Mouse (Mus musculus) neural tube, embryonic 15.5 days (tissue): Measurements from ENCODE around the gene Hist1h2bc. TPM values are rescaled to one million over a fixed set of nuclear protein-coding genes. Genes with fewer than 3 reads are reported as not detected.

Experiments
- ATAC-seq: fragments of 200-750 bp; cut with Nextera tagmentation; 2 replicates; pipeline ENCODE4 v1.8.0; 2017; ENCODE audit warnings: mild to moderate bottlenecking, moderate TSS enrichment, moderate library complexity; ENCODE audit not compliant: low FRiP score
- H3K27ac ChIP-seq: fragments of 300-500 bp; sonication (generic); replicated peaks from 2 replicates; pipeline ENCODE4 v1.5.1; 2015; ENCODE audit warnings: mild to moderate bottlenecking, inconsistent platforms
- H3K27me3 ChIP-seq: fragments of 300-500 bp; sonication (generic); replicated peaks from 2 replicates; pipeline ENCODE4 v1.6.1; 2015; ENCODE audit warnings: inconsistent platforms
- H3K36me3 ChIP-seq: fragments of 300-500 bp; sonication (generic); 2 replicates; pipeline ENCODE4 v1.6.1; 2015; ENCODE audit warnings: inconsistent platforms
- H3K4me1 ChIP-seq: fragments of 300-500 bp; sonication (generic); 2 replicates; pipeline ENCODE4 v1.6.1; 2015; ENCODE audit warnings: inconsistent platforms
- H3K4me2 ChIP-seq: fragments of 300-500 bp; sonication (generic); 2 replicates; pipeline ENCODE4 v1.6.1; 2015; ENCODE audit warnings: inconsistent platforms, mild to moderate bottlenecking, moderate library complexity
- H3K4me3 ChIP-seq: fragments of 300-500 bp; sonication (generic); replicated peaks from 2 replicates; pipeline ENCODE4 v1.5.1; 2015; ENCODE audit warnings: mild to moderate bottlenecking, inconsistent platforms
- H3K9ac ChIP-seq: fragments of 300-500 bp; sonication (generic); replicated peaks from 2 replicates; pipeline ENCODE4 v1.6.1; 2015; ENCODE audit warnings: mild to moderate bottlenecking, inconsistent platforms
- H3K9me3 ChIP-seq: fragments of 300-500 bp; sonication (generic); replicated peaks from 2 replicates; pipeline ENCODE4 v1.6.1; 2016; ENCODE audit warnings: inconsistent platforms
- WGBS: fragments of 180-500 bp; shearing (Covaris S2); methylation state at CpG from one replicate; pipeline ENCODE4 v1.1.7; 2015; ENCODE audit warnings: mixed read lengths; 5-methylcytosine and 5-hydroxymethylcytosine counted together
- polyA plus RNA-seq: library from polyadenylated mRNA; unstranded; fragments of >200 nt; fragmentation: Nextera tagmentation; extraction: Ambion mirVana; gene quantifications from 2 replicates; pipeline ENCODE4 v1.2.1, GENCODE M21; 2015

Gene Hist1h2bc
- polyA plus RNA-seq, 1 experiment from 2014 or later, result 18.4 TPM

DNA sequence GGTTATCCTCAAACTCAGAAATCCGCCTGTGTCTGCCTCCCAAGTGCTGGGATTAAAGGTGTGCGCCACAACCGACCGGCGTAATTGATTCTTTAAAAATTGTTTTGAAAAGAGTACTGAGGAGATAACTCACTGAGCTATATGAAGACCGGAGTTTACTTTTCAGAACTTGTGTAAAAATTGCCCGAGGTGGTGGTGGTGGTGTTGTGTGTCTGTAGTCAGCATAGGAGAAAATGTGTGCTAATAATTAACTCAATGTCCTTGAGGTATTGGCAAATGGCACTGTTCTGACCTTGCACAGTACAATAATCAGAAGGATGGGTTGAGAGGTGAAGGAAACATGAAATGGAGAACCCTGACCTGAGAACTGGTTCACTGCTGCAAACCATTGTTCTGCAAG is 3.9 kb downstream of the Hist1h2bc start:
- 93% methylated on average over 7 of the region's 7 CpGs for WGBS

DNA sequence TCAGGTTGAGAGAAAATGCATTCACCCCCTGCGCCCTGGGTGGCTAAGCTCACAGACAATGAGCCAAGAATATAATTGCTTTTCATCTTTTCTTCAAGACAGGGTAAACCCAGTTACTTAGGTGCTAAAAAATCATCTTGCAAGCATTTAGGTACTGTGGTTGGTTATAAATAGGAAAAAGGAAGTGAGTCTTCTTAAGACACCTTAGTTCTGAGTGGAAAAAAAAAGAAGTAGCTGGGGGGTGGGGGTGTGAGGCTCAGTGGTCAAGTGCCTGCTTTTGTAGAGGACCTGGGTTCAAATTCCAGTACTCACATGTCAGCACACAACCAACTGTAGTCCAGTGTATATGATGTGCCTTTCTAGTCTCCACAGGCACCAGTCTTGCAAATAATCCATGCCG is 5.0 kb downstream of the Hist1h2bc start:
- no peak for ATAC-seq
- 96% methylated on average over 2 of the region's 2 CpGs for WGBS

More for the DNA sequence above, 3.9 kb downstream of the Hist1h2bc start:
- no peak for ATAC-seq
- H3K27me3 ChIP-seq, result no peaks in the 10 kb centered on the region
- H3K9ac ChIP-seq, result no peak overlapping the region
- H3K4me3 ChIP-seq, result no peak overlapping the region
- H3K36me3 ChIP-seq, result no peaks in the 10 kb centered on the region
- H3K9me3 ChIP-seq, result no peaks in the 10 kb centered on the region
- peaks cover 17% of the 10 kb centered on the region for H3K4me1 ChIP-seq
- no peak overlapping the region for H3K27ac ChIP-seq
- H3K4me2 ChIP-seq, result no peak overlapping the region

DNA sequence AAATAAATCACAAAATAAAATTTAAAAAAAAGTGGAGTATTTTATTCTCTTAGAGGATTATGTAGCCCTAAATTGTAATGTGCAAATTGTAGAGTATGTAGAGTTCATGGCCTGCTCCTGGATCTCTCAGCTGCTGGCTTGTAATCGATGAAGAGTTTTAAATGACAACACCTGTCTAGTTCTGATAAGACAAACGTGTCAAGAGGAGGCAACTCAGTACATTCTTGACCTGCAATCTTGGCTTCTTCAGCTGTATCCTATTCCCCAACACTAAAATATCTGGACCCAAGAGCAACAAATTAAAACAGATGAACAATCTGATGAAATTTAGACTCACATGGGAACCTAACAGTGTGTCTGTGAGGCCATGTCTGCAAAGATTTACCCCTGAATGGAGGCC is 5.5 kb downstream of the Hist1h2bc start:
- Histone ChIP-seq H3K27ac (no peak overlapping the region), H3K27me3 (no peaks in the 10 kb centered on the region), H3K9me3 (no peaks in the 10 kb centered on the region), H3K4me1 (peaks cover 14% of the 10 kb centered on the region), H3K9ac (no peak overlapping the region), H3K4me3 (no peak overlapping the region), H3K4me2 (no peak overlapping the region), H3K36me3 (no peaks in the 10 kb centered on the region)
- WGBS, result 74% methylated on average over 2 of the region's 2 CpGs
- no peak for ATAC-seq

More for the DNA sequence above, 5.0 kb downstream of the Hist1h2bc start:
- H3K9ac ChIP-seq, result no peak overlapping the region
- no peaks in the 10 kb centered on the region for H3K36me3 ChIP-seq
- peaks cover 14% of the 10 kb centered on the region for H3K4me1 ChIP-seq
- no peak overlapping the region for H3K27ac ChIP-seq
- no peaks in the 10 kb centered on the region for H3K27me3 ChIP-seq
- H3K4me3 ChIP-seq, result no peak overlapping the region
- no peak overlapping the region for H3K4me2 ChIP-seq
- H3K9me3 ChIP-seq, result no peaks in the 10 kb centered on the region

DNA sequence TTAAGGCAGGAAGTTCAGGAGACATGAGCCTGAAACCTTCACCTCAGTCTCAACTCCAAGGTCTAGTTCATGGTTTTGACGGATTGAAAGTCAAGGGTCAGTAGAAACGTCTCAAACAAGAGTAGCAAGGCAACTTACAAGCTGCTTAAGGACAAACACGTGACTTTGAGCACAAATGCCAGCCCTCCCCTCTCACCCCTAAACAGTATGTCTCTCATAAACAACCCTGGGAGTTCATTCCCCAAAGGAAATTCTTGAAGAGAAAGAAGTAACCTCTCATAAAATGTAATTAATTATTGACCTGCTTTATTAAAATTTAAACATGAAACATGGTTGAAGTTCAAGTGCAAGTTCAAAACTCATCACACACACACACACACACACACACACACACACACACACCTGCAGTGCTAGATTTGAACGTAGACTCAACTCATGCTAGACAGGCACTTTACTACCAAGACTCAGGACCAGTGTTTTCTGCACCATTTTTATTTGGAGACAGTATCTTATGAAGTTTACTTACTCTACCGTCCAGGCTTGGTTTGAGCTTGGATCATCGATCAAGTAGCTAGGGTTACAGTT is 9.9 kb downstream of the Hist1h2bc start:
- Histone ChIP-seq H3K4me2 (no peak overlapping the region), H3K9me3 (no peaks in the 10 kb centered on the region), H3K27ac (no peak overlapping the region), H3K4me3 (no peak overlapping the region), H3K4me1 (peaks cover 11% of the 10 kb centered on the region; the same call in 1 of the 2 replicates), H3K36me3 (no peaks in the 10 kb centered on the region), H3K9ac (no peak overlapping the region), H3K27me3 (no peaks in the 10 kb centered on the region)
- no peak for ATAC-seq
- 90% methylated on average over 6 of the region's 6 CpGs for WGBS

DNA sequence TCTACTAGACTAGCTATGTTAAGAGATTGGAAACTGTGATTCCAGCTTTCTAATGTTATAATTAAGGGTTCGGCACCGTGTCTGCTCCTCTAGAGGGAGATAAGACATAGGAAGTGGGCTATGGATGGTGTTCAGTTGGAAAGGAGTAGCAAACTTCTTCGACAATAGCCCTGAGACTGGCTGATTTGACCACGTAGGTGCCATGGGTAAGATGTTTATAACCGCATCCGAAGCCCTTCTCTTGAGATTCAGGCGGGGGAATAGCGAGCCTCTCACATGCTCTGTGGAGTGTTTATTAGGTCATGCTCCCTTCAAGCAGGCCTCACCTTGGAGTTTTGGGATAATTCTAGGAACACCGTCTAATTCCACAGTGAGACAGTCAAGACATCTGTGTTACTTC is 11.0 kb downstream of the Hist1h2bc start:
- no peaks in the 10 kb centered on the region for H3K36me3 ChIP-seq
- H3K27me3 ChIP-seq, result no peaks in the 10 kb centered on the region
- 94% methylated on average over 9 of the region's 9 CpGs for WGBS
- H3K4me2 ChIP-seq, result no peak overlapping the region
- no peak overlapping the region for H3K4me3 ChIP-seq
- H3K4me1 ChIP-seq, result peaks cover 14% of the 10 kb centered on the region; the same call in 1 of the 2 replicates
- no peak overlapping the region for H3K9ac ChIP-seq
- ATAC-seq, result no peak
- no peaks in the 10 kb centered on the region for H3K9me3 ChIP-seq
- H3K27ac ChIP-seq, result no peak overlapping the region

DNA sequence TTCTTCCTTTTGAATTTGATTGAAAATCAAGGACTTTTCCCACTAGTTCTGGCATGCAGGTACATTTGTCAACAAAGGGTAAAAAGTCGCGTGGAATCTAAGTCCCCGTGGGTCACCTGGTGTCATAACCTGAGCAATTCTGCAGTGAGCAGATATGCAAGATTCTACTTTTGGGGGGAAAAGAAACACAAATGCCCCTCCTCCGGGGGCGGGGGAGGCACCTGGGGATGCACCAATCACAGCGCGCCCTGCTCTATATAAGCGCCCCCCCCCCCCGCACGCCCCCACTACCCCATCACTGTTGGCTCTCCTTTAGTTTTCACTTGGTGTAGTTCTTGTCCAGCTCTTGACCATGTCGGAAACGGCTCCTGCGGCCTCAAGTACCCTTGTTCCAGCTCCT is 11.5 kb downstream of the Hist1h2bc start, which contains the start of gene Hist1h1t:
Hist1h1t (plus strand) TSS at position 301 of the 400 bp plus-strand sequence.
- Histone ChIP-seq H3K36me3 (no peaks in the 10 kb centered on the region), H3K27ac (no peak within 1 kb of the TSS), H3K4me2 (no peak within 1 kb of the TSS), H3K27me3 (no peaks in the 10 kb centered on the region), H3K9ac (no peak within 1 kb of the TSS), H3K4me1 (peaks cover 14% of the 10 kb centered on the region; the same call in 1 of the 2 replicates), H3K4me3 (no peak within 1 kb of the TSS), H3K9me3 (no peaks in the 10 kb centered on the region)
- WGBS, result 54% methylated on average over 10 of the region's 13 CpGs
- no peak for ATAC-seq

DNA sequence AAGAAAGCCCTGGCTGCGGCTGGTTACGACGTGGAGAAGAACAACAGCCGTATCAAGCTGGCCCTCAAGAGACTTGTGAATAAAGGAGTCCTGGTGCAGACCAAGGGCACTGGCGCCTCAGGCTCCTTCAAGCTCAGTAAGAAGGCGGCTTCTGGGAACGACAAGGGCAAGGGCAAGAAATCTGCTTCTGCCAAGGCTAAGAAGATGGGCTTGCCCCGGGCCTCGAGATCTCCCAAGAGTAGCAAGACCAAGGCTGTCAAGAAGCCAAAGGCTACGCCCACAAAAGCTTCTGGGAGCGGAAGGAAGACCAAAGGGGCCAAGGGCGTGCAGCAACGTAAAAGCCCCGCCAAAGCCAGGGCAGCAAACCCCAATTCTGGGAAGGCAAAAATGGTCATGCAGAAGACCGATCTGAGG is 12.1 kb downstream of the Hist1h2bc start:
- Histone ChIP-seq H3K4me3 (no peak overlapping the region), H3K27me3 (no peaks in the 10 kb centered on the region), H3K4me2 (no peak overlapping the region), H3K9me3 (no peaks in the 10 kb centered on the region), H3K4me1 (peaks cover 14% of the 10 kb centered on the region; the same call in 1 of the 2 replicates), H3K9ac (no peak overlapping the region), H3K36me3 (no peaks in the 10 kb centered on the region), H3K27ac (no peak overlapping the region)
- ATAC-seq, result no peak
- WGBS, result 61% methylated on average over 15 of the region's 15 CpGs

DNA sequence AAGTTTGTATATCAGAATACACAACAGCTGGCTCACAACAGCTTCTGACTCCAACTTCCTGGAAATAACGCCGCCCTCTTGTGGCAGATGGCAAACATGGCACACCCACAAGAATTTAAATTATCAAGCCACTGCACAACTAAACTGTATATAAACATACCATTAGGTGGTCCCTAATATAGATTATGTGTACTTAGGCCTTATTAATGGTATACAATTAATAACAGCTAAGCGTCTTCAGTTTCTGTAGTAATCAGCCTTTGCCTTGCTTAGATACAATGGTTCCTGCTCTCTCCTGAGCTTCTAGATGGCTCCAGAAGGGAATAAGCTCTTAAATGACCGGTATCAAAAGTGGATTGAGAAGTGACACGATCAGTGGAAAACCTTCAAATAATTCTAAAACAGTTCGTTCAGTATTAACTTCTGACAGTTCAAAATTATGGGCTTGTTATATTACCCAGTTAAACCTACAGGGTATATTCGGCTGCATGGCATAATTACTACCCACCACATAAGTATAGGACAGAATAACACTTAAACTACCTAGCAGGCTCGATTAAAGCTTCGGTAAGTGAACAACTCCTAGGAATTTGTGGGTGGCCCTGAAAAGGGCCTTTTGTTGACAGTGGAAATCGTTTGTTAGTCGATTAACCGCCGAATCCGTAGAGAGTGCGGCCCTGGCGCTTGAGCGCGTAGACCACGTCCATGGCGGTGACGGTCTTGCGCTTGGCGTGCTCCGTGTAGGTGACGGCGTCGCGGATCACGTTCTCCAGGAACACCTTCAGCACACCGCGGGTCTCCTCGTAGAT is 13.7 kb downstream of the Hist1h2bc start:
- peak; percentile 84 for ATAC-seq
- under 1% methylated on average over 25 of the region's 32 CpGs for WGBS
- Histone ChIP-seq H3K36me3 (no peaks in the 10 kb centered on the region), H3K4me2 (peak overlapping the region; percentile 60), H3K9me3 (no peaks in the 10 kb centered on the region), H3K4me1 (peaks cover 14% of the 10 kb centered on the region; the same call in 1 of the 2 replicates), H3K27ac (peak overlapping the region; percentile 79), H3K27me3 (no peaks in the 10 kb centered on the region), H3K9ac (peak overlapping the region; percentile 47), H3K4me3 (peak overlapping the region; percentile 40)

DNA sequence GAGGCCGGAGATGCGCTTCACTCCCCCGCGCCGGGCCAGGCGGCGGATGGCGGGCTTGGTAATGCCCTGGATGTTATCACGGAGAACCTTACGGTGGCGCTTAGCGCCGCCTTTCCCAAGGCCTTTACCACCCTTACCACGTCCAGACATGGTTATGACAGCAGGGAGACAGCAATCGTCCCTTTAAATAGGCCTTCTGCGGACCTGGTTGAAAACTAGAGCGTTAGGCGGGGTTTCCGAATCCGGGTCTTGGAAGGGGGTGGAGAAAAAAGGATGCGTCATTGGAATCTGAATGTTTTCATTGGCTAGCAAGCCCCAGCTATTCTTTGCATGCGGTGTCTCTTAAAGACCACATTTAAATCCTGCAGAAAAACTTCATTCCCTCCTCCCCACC is 14.3 kb downstream of the Hist1h2bc start, which contains the start of gene Hist1h4c:
Hist1h4c (minus strand) TSS at position 155 of the 394 bp plus-strand sequence.
- H3K36me3 ChIP-seq, result no peaks in the 10 kb centered on the region
- H3K4me2 ChIP-seq, result peak within 1 kb of the TSS; percentile 60
- WGBS, result 0% methylated on average over 19 of the region's 22 CpGs
- peak within 1 kb of the TSS; percentile 40 for H3K4me3 ChIP-seq
- peaks cover 14% of the 10 kb centered on the region; the same call in 1 of the 2 replicates for H3K4me1 ChIP-seq
- ATAC-seq, result peak; percentile 96
- peak within 1 kb of the TSS; percentile 79 for H3K27ac ChIP-seq
- peak within 1 kb of the TSS; percentile 47 for H3K9ac ChIP-seq
- H3K27me3 ChIP-seq, result no peaks in the 10 kb centered on the region
- no peaks in the 10 kb centered on the region for H3K9me3 ChIP-seq

DNA sequence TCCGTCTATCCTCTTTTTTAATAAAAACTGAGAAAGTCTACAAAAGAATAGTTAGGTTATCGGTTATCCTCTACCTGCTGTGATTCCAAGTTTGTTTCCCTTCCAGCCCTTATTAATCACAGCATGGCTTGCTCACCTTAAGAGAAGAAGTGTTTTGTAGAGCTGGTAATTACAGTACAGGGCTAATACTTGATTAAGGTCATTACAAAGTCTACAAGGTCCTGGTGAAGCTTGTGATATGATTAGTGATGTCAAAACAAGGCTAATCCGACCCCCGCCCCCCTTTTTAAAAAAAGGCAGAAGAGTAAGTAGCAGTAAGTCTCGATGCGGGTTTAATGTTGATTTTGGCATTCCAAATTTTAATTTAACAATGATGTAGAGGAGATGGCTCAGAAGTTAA is 15.0 kb downstream of the Hist1h2bc start:
- Histone ChIP-seq H3K4me1 (peaks cover 14% of the 10 kb centered on the region; the same call in 1 of the 2 replicates), H3K4me3 (no peak overlapping the region), H3K9me3 (no peaks in the 10 kb centered on the region), H3K9ac (peak overlapping the region; percentile 47; the same call in 1 of the 2 replicates), H3K27me3 (no peaks in the 10 kb centered on the region), H3K27ac (peak overlapping the region; percentile 79), H3K36me3 (no peaks in the 10 kb centered on the region), H3K4me2 (peak overlapping the region; percentile 60)
- 76% methylated on average over 6 of the region's 6 CpGs for WGBS
- ATAC-seq, result no peak

DNA sequence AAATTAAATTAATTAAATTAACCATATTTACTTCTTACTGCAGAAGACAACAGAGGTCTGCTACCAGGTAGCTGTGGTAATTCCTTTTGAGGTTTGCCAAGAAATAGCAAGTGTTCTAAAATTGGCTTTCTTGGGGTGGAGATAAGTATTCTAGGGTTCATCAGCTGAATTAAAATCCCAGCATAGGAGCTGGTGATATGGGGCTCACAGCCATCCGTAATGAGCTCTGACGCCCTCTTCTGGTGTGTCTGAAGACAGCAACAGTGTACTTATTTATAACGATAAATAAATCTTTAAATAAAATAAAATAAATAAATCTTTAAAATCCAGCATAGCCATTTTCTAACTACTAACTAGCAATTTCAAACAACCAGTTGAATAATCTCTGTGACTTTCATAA is 15.8 kb downstream of the Hist1h2bc start:
- no peak for ATAC-seq
- Histone ChIP-seq H3K4me3 (no peak overlapping the region), H3K4me2 (no peak overlapping the region), H3K27ac (no peak overlapping the region), H3K9ac (no peak overlapping the region), H3K27me3 (no peaks in the 10 kb centered on the region), H3K36me3 (no peaks in the 10 kb centered on the region), H3K4me1 (peaks cover 14% of the 10 kb centered on the region; the same call in 1 of the 2 replicates), H3K9me3 (no peaks in the 10 kb centered on the region)
- WGBS, result 67% methylated on average over 3 of the region's 3 CpGs
